Mouse (Mus musculus) myocyte (in vitro differentiated cells): ENCODE measurements around the gene Trpm3.

Source experiments
- MAX ChIP-seq: IDR thresholded peaks from one replicate; pipeline ENCODE4 v1.6.1; 2011; ENCODE audit warnings: low read depth, mild to moderate bottlenecking, control low read depth
- POLR2A ChIP-seq: IDR thresholded peaks from one replicate; pipeline ENCODE4 v1.6.1; 2011; ENCODE audit warnings: low read depth, mild to moderate bottlenecking, control low read depth, moderate library complexity; ENCODE audit not compliant: insufficient read length

DNA sequence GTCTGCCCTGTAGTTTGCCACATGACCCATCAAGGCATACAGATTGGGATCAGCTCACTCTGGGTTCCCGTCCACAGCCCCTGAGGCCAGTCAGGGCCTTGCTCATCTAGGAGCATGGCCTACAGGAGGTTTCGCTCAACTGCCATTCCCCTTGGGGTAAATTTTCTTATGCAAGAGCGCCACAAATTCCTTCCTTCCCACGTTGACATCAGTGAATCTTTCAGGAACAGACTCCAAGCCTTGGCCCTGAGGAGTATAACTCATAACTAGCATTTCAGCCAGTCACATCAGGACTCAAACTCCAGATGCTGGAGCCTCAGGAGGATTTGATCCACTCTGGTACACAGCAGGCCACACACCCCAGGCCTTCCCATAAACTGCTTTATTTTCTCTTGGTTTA, 774.1 kb downstream of the Trpm3 start:
- no peak for TF ChIP-seq POLR2A
- no peak for TF ChIP-seq MAX
